Mouse (Mus musculus) ovary, postnatal 36 days (tissue): ENCODE data around the gene Leng1.

Experiments used
- DNase-seq: peaks from one replicate; pipeline ENCODE4 v3.0.0; 2022; ENCODE audit warnings: low spot score, mixed read lengths

The Leng1 gene

DNA sequence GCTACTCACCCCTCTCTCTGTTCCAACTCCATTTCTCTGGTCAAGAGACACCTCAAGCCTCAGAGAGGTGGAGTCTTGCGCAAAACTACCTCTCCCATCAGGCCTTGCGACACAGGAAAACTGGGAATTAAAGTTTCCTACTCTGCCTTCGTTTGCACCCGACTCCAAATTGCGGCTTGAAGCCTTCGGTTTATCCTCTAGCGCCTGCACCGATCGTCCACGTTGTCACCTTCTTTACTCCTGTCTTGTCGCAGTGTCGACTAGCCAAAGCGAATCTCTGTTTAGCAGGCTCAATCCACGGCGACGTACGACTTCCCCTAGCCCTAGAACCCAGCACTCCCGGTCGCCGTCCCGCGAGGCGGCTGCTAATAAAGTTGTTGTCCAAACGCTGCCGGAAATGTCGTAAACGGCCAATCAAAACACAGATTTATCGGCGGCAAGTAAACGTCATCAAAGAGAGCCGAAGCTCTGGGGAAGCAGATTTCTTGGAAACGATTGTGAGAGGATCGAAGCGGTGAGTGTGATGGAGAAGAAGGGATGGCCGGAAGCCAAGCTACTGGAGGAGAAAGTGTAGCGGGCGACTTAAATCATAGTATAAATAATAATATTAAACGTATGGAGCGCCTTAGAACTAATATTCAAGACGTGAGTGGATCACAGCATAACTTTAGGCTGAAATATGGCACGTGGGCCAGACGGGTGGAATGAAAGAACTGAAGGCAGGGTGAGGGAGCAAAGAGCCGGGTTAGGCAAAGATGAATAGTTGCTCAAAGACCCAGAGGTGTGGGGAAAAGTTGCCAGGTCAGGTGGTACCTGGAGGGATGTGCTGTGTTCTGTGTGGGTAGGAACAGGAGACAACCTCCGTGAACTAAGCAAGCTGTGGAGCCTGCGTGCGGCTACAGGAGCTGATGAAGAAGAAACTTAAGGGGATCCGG lies 35.8 kb downstream of the Leng1 start, which contains the start of the genes Tfpt and Prpf31:
Gene Tfpt, minus strand, starts transcription at position 387 of the 935 bp plus-strand sequence.
Gene Prpf31, plus strand, starts transcription at position 443 of the 935 bp plus-strand sequence.
- peak; percentile 88 for DNase-seq

DNA sequence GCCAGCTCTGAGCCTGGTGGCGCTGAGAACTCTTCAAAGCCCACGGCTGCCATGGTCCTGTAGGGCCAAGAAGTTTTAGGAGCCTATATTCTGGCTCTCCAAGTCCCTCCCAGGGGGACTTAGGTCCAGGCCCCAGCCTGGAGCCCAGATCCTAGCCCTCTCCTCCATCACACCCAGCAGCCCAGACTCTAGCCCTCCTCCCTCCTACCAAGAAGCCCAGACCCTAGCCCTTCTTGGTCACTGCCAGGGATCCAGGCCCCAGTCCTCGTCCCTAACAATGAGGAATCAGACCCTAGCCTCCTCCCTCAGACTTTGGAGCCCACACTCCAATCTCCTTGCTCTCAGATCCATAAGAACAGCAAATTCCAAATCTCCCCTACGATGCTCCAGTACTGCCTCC lies 36.6 kb downstream of the Leng1 start:
- DNase-seq = no peak

DNA sequence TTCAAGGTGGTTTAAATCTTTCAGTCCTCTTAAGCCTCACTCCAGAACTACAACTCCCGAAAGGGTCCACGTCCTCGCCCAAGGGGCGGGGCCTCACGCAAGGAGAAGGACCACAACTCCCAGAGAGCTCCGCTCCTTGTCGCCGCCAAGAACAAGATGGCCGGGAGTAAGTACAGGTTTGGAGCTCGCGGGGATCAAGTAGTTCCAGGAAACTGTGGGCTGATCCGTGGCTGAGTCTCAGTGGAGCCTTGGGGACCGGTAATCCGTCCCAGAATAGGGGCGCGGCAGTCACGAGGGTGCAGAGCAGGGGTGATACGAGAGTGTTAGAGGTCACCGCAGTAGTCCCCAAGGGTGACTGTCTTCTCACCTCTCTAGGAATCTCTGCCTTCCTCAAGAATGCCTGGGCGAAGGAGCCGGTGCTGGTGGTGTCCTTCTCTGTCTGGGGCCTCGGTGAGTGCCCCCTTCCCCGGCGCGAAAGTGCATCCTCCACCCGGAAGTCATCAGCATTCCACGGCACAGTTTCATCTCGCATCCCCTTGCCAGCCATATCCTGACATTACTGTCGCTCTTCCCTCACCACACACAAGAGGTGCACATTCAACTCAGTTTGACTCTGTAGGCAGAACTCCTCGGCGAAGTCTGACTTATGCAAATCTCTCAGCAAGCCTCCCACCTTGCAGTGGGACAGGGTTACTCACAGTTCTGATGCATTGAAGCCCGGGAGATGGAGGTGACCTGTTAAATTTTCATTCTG lies 48.2 kb downstream of the Leng1 start, which contains the start of gene Ndufa3:
Gene Ndufa3, plus strand, starts transcription at position 132 of the 754 bp plus-strand sequence.
- peak; percentile 85 for DNase-seq

DNA sequence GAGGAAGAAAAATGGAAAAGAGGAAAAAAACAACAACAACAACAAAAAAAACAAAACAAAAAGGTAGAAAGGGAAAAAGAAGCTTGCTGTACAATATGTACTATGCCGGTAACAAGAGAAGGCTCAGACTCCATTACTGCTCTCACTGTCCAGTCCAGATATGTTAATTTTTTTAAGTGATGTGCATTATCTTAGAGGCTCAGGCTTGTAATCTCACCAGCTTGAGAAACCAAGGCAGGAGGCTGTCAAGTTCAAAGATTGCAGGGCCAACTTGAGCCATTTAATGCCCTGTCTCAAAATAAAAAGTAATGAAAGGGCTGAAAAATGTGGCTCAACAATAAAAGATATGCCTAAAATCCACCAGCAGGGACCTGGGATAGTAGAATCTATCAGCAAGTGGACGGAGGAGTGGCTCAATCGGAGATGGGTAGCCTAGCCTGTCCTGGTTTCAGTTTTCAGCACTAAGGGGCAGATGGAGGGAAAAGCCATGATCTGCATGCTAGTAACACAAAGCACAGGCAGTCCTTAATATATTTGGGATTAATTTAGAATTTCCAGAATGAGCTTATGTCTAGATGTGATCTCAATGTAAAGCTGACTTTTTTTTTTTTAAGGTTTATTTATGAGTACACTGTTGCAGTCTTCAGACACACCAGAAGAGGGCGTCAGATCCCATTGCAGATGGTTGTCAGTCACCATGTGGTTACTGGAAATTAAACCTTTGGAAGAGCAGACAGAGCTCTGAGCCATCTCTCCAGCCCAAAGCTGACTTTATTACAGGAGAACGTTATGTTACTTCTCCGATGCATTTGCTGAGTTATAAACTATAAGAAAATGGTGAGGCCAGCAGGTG lies 49.0 kb downstream of the Leng1 start:
- no peak for DNase-seq

DNA sequence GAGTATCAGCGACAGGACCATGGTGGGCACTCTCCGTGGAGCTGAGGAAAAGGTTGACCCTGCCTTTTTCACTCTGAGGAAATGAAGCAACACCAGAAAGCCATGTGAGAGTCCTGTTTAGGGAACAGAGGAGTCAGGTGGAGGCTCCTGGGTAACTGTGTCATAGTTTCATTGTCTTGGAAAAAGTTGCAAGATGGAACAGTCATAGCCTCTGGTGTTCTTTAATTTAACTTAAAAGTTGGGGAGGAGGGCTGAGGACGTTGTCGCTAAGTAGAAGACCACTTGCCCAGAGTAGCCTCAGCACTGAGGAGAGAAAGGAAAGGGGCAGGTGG lies 49.6 kb downstream of the Leng1 start, which contains the start of gene Oscar:
Gene Oscar, minus strand, starts transcription at position 101 of the 332 bp plus-strand sequence.
- DNase-seq = no peak

DNA sequence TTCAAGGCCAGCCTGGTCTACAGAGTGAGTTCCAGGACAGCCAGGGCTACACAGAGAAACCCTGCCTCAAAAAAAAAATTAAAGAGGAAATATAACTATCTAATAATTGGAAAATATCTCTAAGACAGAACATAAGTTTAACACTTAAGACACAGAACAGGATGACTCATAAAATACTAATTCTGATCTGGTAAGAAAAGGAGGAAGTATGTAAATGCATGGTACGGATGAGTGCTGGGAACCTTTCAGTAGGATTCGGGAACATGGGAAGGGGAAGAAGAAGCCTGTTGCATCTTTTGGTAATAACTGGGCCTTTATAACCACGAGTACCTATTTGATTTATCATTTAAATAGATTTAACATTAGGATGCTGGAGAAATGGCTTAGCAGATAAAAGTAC lies 51.6 kb downstream of the Leng1 start:
- no peak for DNase-seq

DNA sequence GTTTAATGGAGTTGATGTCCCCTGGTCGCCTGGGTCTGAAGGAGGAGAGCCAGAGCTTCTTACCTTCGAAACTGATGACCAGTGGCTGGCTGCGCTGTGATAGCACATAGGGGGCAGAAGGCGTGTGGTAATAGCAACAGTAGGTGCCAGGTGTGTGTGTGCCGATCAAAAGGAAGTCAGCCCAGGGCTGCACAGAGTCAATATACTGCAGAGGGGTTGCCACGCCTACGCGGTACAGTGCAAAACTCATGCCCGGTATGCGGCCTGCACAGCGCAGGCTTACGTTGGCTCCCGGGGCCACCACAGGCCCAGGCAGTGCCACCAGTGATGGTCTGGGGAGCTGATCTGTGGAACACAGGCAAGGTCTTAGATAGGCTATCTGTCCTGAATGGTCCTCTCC lies 54.6 kb downstream of the Leng1 start:
- no peak for DNase-seq

DNA sequence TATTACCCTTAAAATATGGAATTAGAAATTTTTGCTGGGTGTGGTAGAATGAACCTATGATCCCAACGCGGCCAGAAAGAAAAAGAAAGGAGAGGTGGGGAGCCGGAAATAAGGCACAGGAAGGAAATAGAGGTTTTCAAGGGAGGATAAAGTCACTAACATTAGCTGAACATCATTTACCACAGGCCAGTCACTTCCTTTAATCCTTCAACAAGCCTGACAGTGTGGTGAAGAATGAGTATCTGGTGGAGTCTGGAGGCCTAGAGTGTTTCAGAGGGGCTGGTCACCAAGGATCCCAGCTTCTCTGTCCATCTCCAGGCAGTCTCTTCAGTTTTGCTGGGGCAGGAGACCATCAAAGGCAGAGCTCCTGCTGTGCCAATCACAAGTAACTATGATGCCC lies 55.2 kb downstream of the Leng1 start:
- no peak for DNase-seq
